Mouse (Mus musculus): ENCODE measurements around the gene Ssr4.
A peak's percentile ranks its signal among the peaks of the same experiment; 100 is the strongest.

GRCm38 (mm10) chrX:73786364-73787224, at the start of gene Ssr4, which contains the start of gene Idh3g:
- TF ChIP-seq POLR2A (IDR thresholded peaks at IDR 0.05; ENCODE audit: insufficient read depth, low read depth, low read length), result peak; percentile 25; the same call in 1 of the 2 replicates
- TF ChIP-seq CTCF (IDR thresholded peaks at IDR 0.05; ENCODE audit: insufficient read depth, low read depth, low read length), result no peak
